Mouse (Mus musculus): Measurements from ENCODE around the gene Izumo1r. TPM values are rescaled to one million over a fixed set of nuclear protein-coding genes. Genes with fewer than 3 reads are reported as not detected.

Gene Izumo1r
- total RNA-seq (2015; ENCODE audit: low replicate concordance) (2.5 TPM in 1 of 2 replicates, not detected in the other), total RNA-seq (2017; ENCODE audit: low replicate concordance) (7.1 TPM in 1 of 2 replicates, not detected in the other)

- no peak for ATAC-seq (replicated peaks; ENCODE audit: low FRiP score, poor library complexity, severe bottlenecking)
Measured at GRCm38 (mm10) chr9:14903581-14904378, at the start of gene Izumo1r. Gene Izumo1r, minus strand, starts transcription at chr9:14903949.

- ATAC-seq (replicated peaks; ENCODE audit: low FRiP score, poor library complexity, severe bottlenecking) = no peak
Measured at GRCm38 (mm10) chr9:14951072-14951471, 47.3 kb upstream of the Izumo1r start.

- ATAC-seq (replicated peaks; ENCODE audit: low FRiP score, poor library complexity, severe bottlenecking) = no peak
Measured at GRCm38 (mm10) chr9:14948843-14949242, 45.1 kb upstream of the Izumo1r start.

GRCm38 (mm10) chr9:14946677-14947076, 42.9 kb upstream of the Izumo1r start:
- no peak for ATAC-seq (replicated peaks; ENCODE audit: low FRiP score, poor library complexity, severe bottlenecking)

- ATAC-seq (replicated peaks; ENCODE audit: low FRiP score, poor library complexity, severe bottlenecking) = no peak
Measured at GRCm38 (mm10) chr9:14945919-14946318, 42.2 kb upstream of the Izumo1r start.

GRCm38 (mm10) chr9:14942143-14942720, 38.5 kb upstream of the Izumo1r start:
- no peak for ATAC-seq (replicated peaks; ENCODE audit: low FRiP score, poor library complexity, severe bottlenecking)

GRCm38 (mm10) chr9:14939610-14940009, 35.9 kb upstream of the Izumo1r start:
- no peak for ATAC-seq (replicated peaks; ENCODE audit: low FRiP score, poor library complexity, severe bottlenecking)

GRCm38 (mm10) chr9:14937308-14937707, 33.6 kb upstream of the Izumo1r start:
- no peak for ATAC-seq (replicated peaks; ENCODE audit: low FRiP score, poor library complexity, severe bottlenecking)

- ATAC-seq (replicated peaks; ENCODE audit: low FRiP score, poor library complexity, severe bottlenecking) = no peak
Measured at GRCm38 (mm10) chr9:14934851-14935250, 31.1 kb upstream of the Izumo1r start.

GRCm38 (mm10) chr9:14931943-14932342, 28.2 kb upstream of the Izumo1r start:
- ATAC-seq (replicated peaks; ENCODE audit: low FRiP score, poor library complexity, severe bottlenecking) = no peak

GRCm38 (mm10) chr9:14931211-14931610, 27.5 kb upstream of the Izumo1r start:
- no peak for ATAC-seq (replicated peaks; ENCODE audit: low FRiP score, poor library complexity, severe bottlenecking)

- no peak for ATAC-seq (replicated peaks; ENCODE audit: low FRiP score, poor library complexity, severe bottlenecking)
Measured at GRCm38 (mm10) chr9:14926593-14926992, 22.8 kb upstream of the Izumo1r start.

GRCm38 (mm10) chr9:14923625-14924024, 19.9 kb upstream of the Izumo1r start:
- ATAC-seq (replicated peaks; ENCODE audit: low FRiP score, poor library complexity, severe bottlenecking) = no peak

GRCm38 (mm10) chr9:14921971-14922560, 18.3 kb upstream of the Izumo1r start:
- no peak for ATAC-seq (replicated peaks; ENCODE audit: low FRiP score, poor library complexity, severe bottlenecking)

GRCm38 (mm10) chr9:14921254-14921653, 17.5 kb upstream of the Izumo1r start:
- no peak for ATAC-seq (replicated peaks; ENCODE audit: low FRiP score, poor library complexity, severe bottlenecking)

GRCm38 (mm10) chr9:14920608-14921007, 16.9 kb upstream of the Izumo1r start:
- no peak for ATAC-seq (replicated peaks; ENCODE audit: low FRiP score, poor library complexity, severe bottlenecking)

GRCm38 (mm10) chr9:14918825-14919668, 15.3 kb upstream of the Izumo1r start:
- no peak for ATAC-seq (replicated peaks; ENCODE audit: low FRiP score, poor library complexity, severe bottlenecking)

- ATAC-seq (replicated peaks; ENCODE audit: low FRiP score, poor library complexity, severe bottlenecking) = no peak
Measured at GRCm38 (mm10) chr9:14917661-14918060, 13.9 kb upstream of the Izumo1r start.

- ATAC-seq (replicated peaks; ENCODE audit: low FRiP score, poor library complexity, severe bottlenecking) = no peak
Measured at GRCm38 (mm10) chr9:14912037-14912436, 8.3 kb upstream of the Izumo1r start.

- ATAC-seq (replicated peaks; ENCODE audit: low FRiP score, poor library complexity, severe bottlenecking) = no peak
Measured at GRCm38 (mm10) chr9:14909981-14910380, 6.2 kb upstream of the Izumo1r start.
